Mouse (Mus musculus): ENCODE results near the gene Dynlt1f.
"Not testable (repeated sequence)": the region's sequence is repeated elsewhere in the genome, so short reads cannot be mapped to it uniquely, and the experiment has no call there.

Gene Dynlt1f

GRCm38 (mm10) chr17:6621976-6622375 lies 33.7 kb downstream of the Dynlt1f start:
- peak; percentile 30 for DNase-seq

- not testable (repeated sequence) for DNase-seq
Observed at GRCm38 (mm10) chr17:6620730-6621451, 34.8 kb downstream of the Dynlt1f start.

GRCm38 (mm10) chr17:6620035-6620434 lies 35.7 kb downstream of the Dynlt1f start:
- DNase-seq: not testable (repeated sequence)

GRCm38 (mm10) chr17:6619271-6619670 lies 36.4 kb downstream of the Dynlt1f start:
- not testable (repeated sequence) for DNase-seq

- not testable (repeated sequence) for DNase-seq
Observed at GRCm38 (mm10) chr17:6617689-6618400, 37.9 kb downstream of the Dynlt1f start.

- DNase-seq: not testable (repeated sequence)
Observed at GRCm38 (mm10) chr17:6616731-6617130, 39.0 kb downstream of the Dynlt1f start.

- not testable (repeated sequence) for DNase-seq
Observed at GRCm38 (mm10) chr17:6614316-6614715, 41.4 kb downstream of the Dynlt1f start.

- DNase-seq: not testable (repeated sequence)
Observed at GRCm38 (mm10) chr17:6613524-6613923, 42.2 kb downstream of the Dynlt1f start.

GRCm38 (mm10) chr17:6605347-6605746 lies 50.4 kb downstream of the Dynlt1f start:
- DNase-seq: peak; percentile 26

GRCm38 (mm10) chr17:6602205-6602604 lies 53.5 kb downstream of the Dynlt1f start:
- DNase-seq: not testable (repeated sequence)

- DNase-seq: peak; percentile 90
Observed at GRCm38 (mm10) chr17:6601204-6601911, 54.3 kb downstream of the Dynlt1f start, which contains the start of gene Dynlt1c. Gene Dynlt1c, plus strand, starts transcription at chr17:6601671.

- DNase-seq: peak; percentile 57
Observed at GRCm38 (mm10) chr17:6600216-6600911, 55.3 kb downstream of the Dynlt1f start.

GRCm38 (mm10) chr17:6598356-6598755 lies 57.3 kb downstream of the Dynlt1f start:
- DNase-seq: not testable (repeated sequence)

Data from lung, postnatal 36 days (tissue).